Mouse (Mus musculus) embryonic fibroblast, embryonic 13.5 days (primary cell): ENCODE measurements around the gene Gm20696.

Experiments used
- CTCF ChIP-seq: IDR thresholded peaks from 2 replicates; pipeline ENCODE4 v1.5.1; 2011; ENCODE audit warnings: mild to moderate bottlenecking, control low read depth, low read length, moderate library complexity, borderline replicate concordance; ENCODE audit not compliant: insufficient read depth
- POLR2A ChIP-seq: IDR thresholded peaks from 2 replicates; pipeline ENCODE4 v1.6.1; 2011; ENCODE audit warnings: low read depth, mild to moderate bottlenecking, control low read depth, low read length, moderate library complexity

DNA sequence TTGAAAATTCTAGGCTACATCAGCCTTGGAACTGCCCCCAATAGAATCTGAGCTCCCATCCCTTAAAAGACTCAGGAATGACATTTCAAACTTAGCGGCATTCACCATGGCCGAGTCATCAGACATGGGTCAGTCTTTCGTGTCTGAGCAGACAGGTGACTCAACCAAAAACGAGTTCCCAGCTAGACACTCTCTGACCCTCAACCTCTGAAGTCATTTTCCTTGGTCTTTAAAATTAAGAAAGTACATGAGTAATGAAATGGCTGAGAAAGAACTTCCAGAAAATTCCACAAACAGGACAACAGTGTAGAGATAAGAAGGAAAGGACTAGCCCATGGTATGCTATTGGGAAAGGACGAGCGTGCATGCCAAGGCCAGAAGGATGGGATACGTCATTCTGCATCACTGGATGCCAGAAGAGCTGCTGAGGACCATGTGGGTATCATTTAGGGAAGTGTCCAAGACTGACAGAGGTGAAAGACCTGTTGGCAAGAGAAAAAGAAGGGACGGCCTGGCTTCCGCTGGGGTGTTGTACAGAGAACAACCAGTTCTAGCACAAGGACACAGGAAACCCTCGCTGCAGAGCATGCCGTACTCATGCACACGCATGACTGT lies 219.7 kb downstream of the Gm20696 start:
- TF ChIP-seq CTCF = no peak
- TF ChIP-seq POLR2A = no peak
